Mouse (Mus musculus): ENCODE measurements around the gene Wdr70. TPM values are rescaled to one million over a fixed set of nuclear protein-coding genes. Genes with fewer than 3 reads are reported as not detected.

The Wdr70 gene
- polyA plus RNA-seq, 1 experiment: not detected

DNA sequence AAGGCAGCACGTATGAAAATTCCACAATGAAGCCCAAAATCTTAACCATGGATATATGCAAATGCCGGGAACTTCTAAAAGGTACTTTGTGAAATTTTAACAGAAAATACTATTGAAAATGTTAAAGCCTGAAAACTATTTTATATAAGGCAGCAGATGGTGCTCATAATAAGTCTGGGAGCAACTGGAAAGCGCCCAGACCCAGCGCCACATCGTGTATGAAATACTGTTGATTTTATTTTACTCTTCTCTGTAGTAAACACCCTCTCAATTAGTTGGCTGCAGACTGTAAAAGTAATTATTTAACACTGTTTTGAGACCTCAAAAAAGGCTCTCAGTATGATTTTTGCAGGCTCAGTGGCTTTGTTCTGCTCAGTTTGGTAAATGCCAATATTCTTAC is 126.5 kb downstream of the Wdr70 start:
- Histone ChIP-seq H3K27ac (ENCODE audit: insufficient read depth, low read depth, low read length) (no peak overlapping the region), H3K4me3 (ENCODE audit: insufficient read depth, low read depth, low read length) (no peak overlapping the region), H3K4me1 (ENCODE audit: control insufficient read depth, insufficient read depth, low read length) (no peaks in the 10 kb centered on the region)
- TF ChIP-seq CTCF (IDR thresholded peaks at IDR 0.05; ENCODE audit: insufficient read depth, low read depth, low read length): no peak
- TF ChIP-seq POLR2A (IDR thresholded peaks at IDR 0.05; ENCODE audit: insufficient read depth, low read depth, low read length): no peak
- WGBS: 81% methylated on average over 5 of the region's 5 CpGs

DNA sequence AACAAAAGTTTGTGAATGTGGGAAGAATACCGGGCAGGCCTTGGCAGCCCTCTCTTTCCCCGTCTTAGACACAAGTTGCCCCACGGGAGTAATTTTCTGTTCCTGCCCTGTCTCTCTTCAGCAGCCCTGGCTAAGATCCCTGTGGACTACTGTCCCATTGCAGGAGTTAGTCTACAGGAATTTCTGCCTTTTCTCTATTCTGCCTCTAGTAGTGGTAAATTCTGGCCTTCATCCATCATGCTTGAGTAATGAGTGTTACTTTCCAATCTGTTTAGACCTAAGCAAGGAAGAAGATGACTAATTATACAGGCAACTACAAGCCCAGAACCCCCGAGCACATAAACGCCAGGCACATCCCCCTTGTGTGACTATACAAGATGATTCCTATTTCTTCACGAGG is 136.2 kb downstream of the Wdr70 start:
- WGBS: 64% methylated on average over 6 of the region's 6 CpGs
- no peak overlapping the region for H3K27ac ChIP-seq (ENCODE audit: insufficient read depth, low read depth, low read length)
- H3K4me1 ChIP-seq (ENCODE audit: control insufficient read depth, insufficient read depth, low read length): no peaks in the 10 kb centered on the region
- TF ChIP-seq POLR2A (IDR thresholded peaks at IDR 0.05; ENCODE audit: insufficient read depth, low read depth, low read length): no peak
- TF ChIP-seq CTCF (IDR thresholded peaks at IDR 0.05; ENCODE audit: insufficient read depth, low read depth, low read length): no peak
- H3K4me3 ChIP-seq (ENCODE audit: insufficient read depth, low read depth, low read length): no peak overlapping the region

- Histone ChIP-seq H3K27ac (ENCODE audit: insufficient read depth, low read depth, low read length) (no peak overlapping the region), H3K4me3 (ENCODE audit: insufficient read depth, low read depth, low read length) (no peak overlapping the region), H3K4me1 (ENCODE audit: control insufficient read depth, insufficient read depth, low read length) (no peaks in the 10 kb centered on the region)
- 41% methylated on average over 2 of the region's 2 CpGs for WGBS
- TF ChIP-seq CTCF (IDR thresholded peaks at IDR 0.05; ENCODE audit: insufficient read depth, low read depth, low read length): no peak
These were observed 137.5 kb downstream of the Wdr70 start for GRCm38 (mm10) chr15:7961489-7961888.

- no peaks in the 10 kb centered on the region for H3K4me1 ChIP-seq (ENCODE audit: control insufficient read depth, insufficient read depth, low read length)
- 88% methylated on average over 1 of the region's 1 CpGs for WGBS
- no peak overlapping the region for H3K27ac ChIP-seq (ENCODE audit: insufficient read depth, low read depth, low read length)
- no peak for TF ChIP-seq POLR2A (IDR thresholded peaks at IDR 0.05; ENCODE audit: insufficient read depth, low read depth, low read length)
- TF ChIP-seq CTCF (IDR thresholded peaks at IDR 0.05; ENCODE audit: insufficient read depth, low read depth, low read length): no peak
- H3K4me3 ChIP-seq (ENCODE audit: insufficient read depth, low read depth, low read length): no peak overlapping the region
These were observed 142.1 kb downstream of the Wdr70 start for GRCm38 (mm10) chr15:7956899-7957298.

DNA sequence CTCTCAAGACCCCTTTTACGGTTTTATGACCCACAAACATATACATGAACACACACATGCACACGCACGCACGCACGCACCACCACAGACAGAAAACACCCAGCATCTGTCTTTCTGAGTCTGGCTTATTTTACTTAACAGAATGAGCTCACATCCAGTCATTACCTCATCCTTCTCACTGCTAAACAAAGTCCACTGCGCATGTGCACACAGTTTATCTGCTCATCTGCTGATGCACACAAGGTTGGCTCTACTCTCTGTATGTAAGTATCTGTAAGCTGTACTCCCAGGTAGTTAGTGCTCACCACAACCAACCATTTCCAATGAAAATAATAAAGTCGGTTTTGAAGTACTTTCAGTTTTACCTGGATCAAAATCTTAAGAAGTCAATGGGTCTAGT is 148.4 kb downstream of the Wdr70 start:
- 92% methylated on average over 7 of the region's 7 CpGs for WGBS
- TF ChIP-seq POLR2A (IDR thresholded peaks at IDR 0.05; ENCODE audit: insufficient read depth, low read depth, low read length) (no peak), CTCF (IDR thresholded peaks at IDR 0.05; ENCODE audit: insufficient read depth, low read depth, low read length) (no peak)
- H3K27ac ChIP-seq (ENCODE audit: insufficient read depth, low read depth, low read length): no peak overlapping the region
- no peaks in the 10 kb centered on the region for H3K4me1 ChIP-seq (ENCODE audit: control insufficient read depth, insufficient read depth, low read length)
- H3K4me3 ChIP-seq (ENCODE audit: insufficient read depth, low read depth, low read length): no peak overlapping the region

- no peak overlapping the region for H3K4me3 ChIP-seq (ENCODE audit: insufficient read depth, low read depth, low read length)
- H3K4me1 ChIP-seq (ENCODE audit: control insufficient read depth, insufficient read depth, low read length): no peaks in the 10 kb centered on the region
- no peak overlapping the region for H3K27ac ChIP-seq (ENCODE audit: insufficient read depth, low read depth, low read length)
- WGBS: 77% methylated on average over 3 of the region's 3 CpGs
- no peak for TF ChIP-seq POLR2A (IDR thresholded peaks at IDR 0.05; ENCODE audit: insufficient read depth, low read depth, low read length)
- no peak for TF ChIP-seq CTCF (IDR thresholded peaks at IDR 0.05; ENCODE audit: insufficient read depth, low read depth, low read length)
These were observed 157.3 kb downstream of the Wdr70 start for GRCm38 (mm10) chr15:7941690-7942089.

DNA sequence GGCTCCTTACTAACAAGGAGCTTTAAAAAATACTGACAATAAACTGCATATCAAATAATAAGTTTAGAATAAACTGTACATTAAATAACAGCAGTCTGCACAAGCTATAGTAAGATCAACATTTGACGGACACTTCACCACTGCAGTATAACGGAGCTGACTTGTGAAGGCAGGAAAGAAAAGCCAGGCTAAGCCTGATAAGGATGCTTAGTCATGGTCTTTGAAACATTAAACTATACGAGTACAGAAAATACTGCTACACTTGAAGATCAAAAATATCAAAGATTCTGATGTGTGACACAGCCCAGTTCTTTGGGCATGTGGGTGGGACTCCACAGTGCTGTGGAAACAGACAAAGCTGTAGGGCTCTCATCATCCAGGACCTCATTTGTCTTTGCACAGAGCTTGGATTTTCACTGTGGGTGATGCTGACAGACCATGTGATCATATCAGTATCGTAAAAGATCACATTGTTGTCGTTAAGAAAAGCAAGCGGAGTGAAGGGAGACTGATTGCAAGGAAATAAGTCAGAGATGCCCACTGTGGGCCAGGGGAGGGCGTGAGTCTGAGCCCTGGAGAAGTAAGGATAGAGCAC is 163.3 kb downstream of the Wdr70 start:
- Histone ChIP-seq H3K4me1 (ENCODE audit: control insufficient read depth, insufficient read depth, low read length) (peaks cover 4% of the 10 kb centered on the region; the same call in 1 of the 2 replicates), H3K4me3 (ENCODE audit: insufficient read depth, low read depth, low read length) (no peak overlapping the region), H3K27ac (ENCODE audit: insufficient read depth, low read depth, low read length) (no peak overlapping the region)
- no peak for TF ChIP-seq CTCF (IDR thresholded peaks at IDR 0.05; ENCODE audit: insufficient read depth, low read depth, low read length)
- no peak for TF ChIP-seq POLR2A (IDR thresholded peaks at IDR 0.05; ENCODE audit: insufficient read depth, low read depth, low read length)
- WGBS: 88% methylated on average over 7 of the region's 7 CpGs

DNA sequence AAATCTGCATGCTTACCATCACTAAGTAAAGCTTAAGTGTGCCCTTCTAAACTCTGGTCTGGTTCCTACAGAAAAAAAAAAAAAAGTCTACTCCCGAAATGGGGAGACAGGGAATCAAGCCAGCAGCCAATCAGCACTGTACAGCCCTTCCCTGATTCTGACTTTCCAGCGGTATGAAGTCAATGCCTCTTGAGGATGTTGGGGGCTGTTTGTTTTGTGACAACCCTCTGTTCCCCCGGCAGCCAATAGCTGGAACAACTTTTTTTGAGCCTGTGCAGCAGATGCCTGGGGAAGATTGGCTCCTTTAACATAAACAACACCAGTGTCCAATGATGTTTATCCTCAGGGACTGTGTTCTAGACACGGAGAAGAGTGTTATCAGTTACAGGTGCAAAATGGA is 164.4 kb downstream of the Wdr70 start:
- 56% methylated on average over 4 of the region's 4 CpGs for WGBS
- TF ChIP-seq POLR2A (IDR thresholded peaks at IDR 0.05; ENCODE audit: insufficient read depth, low read depth, low read length): no peak
- no peak for TF ChIP-seq CTCF (IDR thresholded peaks at IDR 0.05; ENCODE audit: insufficient read depth, low read depth, low read length)
- H3K27ac ChIP-seq (ENCODE audit: insufficient read depth, low read depth, low read length): no peak overlapping the region
- H3K4me1 ChIP-seq (ENCODE audit: control insufficient read depth, insufficient read depth, low read length): peaks cover 4% of the 10 kb centered on the region; the same call in 1 of the 2 replicates
- H3K4me3 ChIP-seq (ENCODE audit: insufficient read depth, low read depth, low read length): no peak overlapping the region

DNA sequence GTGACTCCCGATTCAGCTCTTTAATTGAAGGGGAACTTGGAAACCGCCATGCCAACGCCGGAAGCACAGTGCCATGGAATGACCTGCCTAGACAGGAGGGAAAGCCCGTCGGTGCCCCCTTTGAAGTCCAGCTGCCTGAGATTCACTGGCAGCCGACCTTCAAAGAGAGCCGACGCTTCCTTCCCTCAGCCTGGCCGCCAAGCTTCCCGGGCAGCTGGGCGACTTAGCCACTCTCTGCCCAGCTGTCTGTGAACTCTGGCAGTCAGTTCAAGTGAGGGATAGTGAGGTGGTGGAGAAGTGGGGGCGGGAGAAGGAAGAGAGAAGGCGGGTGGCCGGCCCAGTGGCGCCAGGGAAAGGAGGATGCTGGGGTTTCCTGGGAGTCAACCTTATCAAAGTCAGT is 164.9 kb downstream of the Wdr70 start:
- Histone ChIP-seq H3K4me3 (ENCODE audit: insufficient read depth, low read depth, low read length) (no peak overlapping the region), H3K27ac (ENCODE audit: insufficient read depth, low read depth, low read length) (no peak overlapping the region), H3K4me1 (ENCODE audit: control insufficient read depth, insufficient read depth, low read length) (peaks cover 4% of the 10 kb centered on the region; the same call in 1 of the 2 replicates)
- TF ChIP-seq CTCF (IDR thresholded peaks at IDR 0.05; ENCODE audit: insufficient read depth, low read depth, low read length): no peak
- TF ChIP-seq POLR2A (IDR thresholded peaks at IDR 0.05; ENCODE audit: insufficient read depth, low read depth, low read length): no peak
- WGBS: 57% methylated on average over 16 of the region's 16 CpGs

DNA sequence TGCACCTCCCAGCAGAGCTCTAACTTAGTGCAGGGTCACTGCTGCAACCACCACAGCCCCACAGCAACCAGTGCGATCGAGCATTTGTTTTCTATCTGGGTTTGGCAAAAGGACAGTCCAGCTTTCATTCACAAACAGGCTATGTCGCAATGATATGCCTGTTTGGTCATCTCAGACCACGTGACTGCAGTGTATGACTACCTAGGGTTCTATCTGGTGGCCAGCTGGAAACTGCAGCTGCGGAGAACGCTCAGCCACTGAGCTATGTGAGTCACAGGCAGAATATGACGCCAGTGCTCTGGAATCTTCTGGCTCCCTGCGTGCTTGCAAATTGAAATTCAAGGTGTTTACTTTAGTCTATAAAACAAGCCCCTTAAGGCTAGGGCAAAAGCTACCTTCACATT is 167.4 kb downstream of the Wdr70 start:
- whole genome bisulfite sequencing: 65% methylated on average over 8 of the region's 8 CpGs
- no peak for TF ChIP-seq CTCF (IDR thresholded peaks at IDR 0.05; ENCODE audit: insufficient read depth, low read depth, low read length)
- no peak for TF ChIP-seq POLR2A (IDR thresholded peaks at IDR 0.05; ENCODE audit: insufficient read depth, low read depth, low read length)

More for the DNA sequence above, 167.4 kb downstream of the Wdr70 start:
- Histone ChIP-seq H3K4me3 (ENCODE audit: insufficient read depth, low read depth, low read length) (no peak overlapping the region), H3K4me1 (ENCODE audit: control insufficient read depth, insufficient read depth, low read length) (peaks cover 4% of the 10 kb centered on the region; the same call in 1 of the 2 replicates), H3K27ac (ENCODE audit: insufficient read depth, low read depth, low read length) (no peak overlapping the region)

Measured in olfactory bulb, adult 2 months (tissue).